Mouse (Mus musculus): ENCODE measurements at regions not wholly inside any gene's neighbourhood (a gene's known extent, or its start where the extent isn't known, plus 50 kb on each side); places are given as distances from the start of the nearest gene placed in this dataset.

DNA sequence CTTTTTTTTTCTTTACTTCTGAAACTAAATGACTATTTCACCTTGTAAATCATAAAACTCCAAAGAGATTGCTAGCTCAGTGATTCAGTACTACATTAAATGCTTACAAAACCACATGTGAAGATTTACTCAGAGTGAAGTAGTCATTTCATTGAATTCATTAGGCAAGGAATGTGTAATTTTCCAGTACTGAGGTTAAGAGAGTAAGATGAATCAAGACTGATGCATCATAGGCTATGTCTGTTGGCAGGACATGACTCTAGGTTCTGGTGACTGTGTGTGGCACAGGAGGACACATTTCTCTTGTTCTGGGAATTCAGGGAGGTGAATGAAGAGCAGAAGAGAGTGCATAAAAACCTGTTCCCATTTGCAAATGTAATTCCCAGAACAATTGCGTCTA, 741.7 kb downstream of the Slitrk6 start:
- DNase-seq = no peak
- intact Hi-C loops (cut with DNase I) = no loop called here

DNA sequence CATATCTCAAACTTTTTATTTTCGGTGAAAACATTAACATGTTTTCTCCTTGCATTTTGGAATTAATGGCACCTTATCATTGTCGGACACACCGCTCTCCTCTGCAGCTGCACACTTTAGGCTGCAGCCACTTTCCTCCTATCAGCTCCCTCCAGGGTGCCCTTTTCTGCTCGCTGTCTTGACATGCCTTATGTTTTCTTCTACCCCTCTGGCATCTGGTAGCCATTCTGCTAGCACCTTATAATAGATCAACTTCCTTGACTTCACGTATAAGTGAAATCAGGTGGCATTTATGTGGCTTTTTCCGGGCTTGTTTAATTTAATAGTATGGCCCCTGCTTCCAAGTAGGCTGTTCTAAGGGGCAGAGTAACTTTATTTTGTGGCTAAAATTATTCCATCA, 747.8 kb downstream of the Slitrk6 start:
- intact Hi-C loops (cut with DNase I) = no loop called here
- DNase-seq = no peak

DNA sequence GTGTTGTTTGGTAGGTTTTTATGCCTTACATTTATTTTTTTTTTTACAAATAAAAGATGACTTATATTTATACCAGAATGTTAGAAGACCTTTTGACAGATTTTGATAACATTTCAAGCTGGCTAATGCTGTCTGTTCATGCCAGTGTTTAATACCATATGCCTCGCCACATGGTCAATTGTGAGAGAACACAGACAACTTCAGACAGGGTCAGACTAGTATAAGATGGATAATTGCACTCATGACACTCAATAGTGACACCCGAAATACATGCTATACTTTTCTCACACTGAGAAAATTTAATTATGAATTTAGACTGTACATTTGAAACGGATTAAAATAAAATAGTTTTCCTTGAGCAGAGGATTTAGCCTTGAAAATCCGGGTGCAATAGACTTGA, 769.9 kb downstream of the Slitrk6 start:
- intact Hi-C loops (cut with DNase I) = no loop called here
- no peak for DNase-seq

DNA sequence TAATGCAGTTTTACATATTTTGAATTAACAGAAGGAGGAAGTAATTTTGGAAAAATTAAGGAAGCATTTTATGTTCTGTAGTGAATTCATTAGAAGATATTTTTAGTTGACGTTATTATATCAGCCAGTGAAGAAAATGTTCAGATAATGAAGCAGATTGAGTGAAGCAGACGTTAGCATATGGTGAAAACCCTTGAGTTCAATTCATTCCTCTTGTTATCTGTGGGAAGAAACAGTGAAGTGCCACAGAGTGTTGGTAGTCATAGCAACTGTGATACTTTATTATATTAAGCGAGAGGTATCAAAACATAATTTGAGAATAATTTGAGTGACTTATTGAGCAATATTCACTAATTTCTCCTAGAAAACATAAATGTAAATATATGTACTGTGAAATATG, 796.9 kb downstream of the Slitrk6 start:
- DNase-seq = no peak
- intact Hi-C loops (cut with DNase I) = no loop called here

DNA sequence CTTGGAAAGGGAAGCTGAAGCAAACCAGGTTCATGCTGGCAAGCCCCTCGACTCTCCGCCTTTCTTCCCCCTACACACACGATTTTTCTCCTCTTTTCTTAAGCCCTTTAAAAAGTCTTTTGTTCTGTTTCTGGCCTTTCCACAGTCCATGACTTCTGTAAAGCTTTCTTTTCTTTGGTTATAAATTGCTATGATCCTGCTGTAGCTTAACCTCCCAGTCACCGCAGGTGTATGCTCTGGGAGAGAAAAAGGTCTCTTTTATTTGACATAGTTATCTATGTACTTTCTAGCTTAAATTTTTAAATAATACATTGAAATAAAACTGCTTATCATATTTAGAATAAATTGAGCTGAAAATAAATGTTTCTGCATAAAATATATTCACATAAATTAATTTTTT, 813.0 kb downstream of the Slitrk6 start:
- intact Hi-C loops (cut with DNase I) = no loop called here
- DNase-seq = no peak

DNA sequence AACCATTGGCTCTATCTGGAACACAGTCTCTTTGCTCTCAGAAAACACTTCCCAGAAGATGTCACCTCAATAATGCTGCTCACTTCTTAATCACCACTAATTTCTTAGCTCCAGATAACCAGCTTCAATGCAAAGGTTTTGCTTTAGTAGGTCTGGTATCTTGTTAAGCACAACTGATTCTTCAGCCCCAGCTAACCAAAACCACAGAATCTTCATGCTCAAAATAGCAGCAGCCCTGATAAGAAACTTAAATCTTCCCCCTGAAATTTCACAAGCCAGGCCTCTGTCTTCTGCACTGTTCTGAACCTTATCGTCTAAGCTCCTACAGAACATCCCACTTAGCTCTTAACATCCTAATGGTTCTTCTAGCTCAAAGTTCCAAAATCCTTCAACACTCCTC, 813.8 kb downstream of the Slitrk6 start:
- DNase-seq = no peak
- intact Hi-C loops (cut with DNase I) = no loop called here

DNA sequence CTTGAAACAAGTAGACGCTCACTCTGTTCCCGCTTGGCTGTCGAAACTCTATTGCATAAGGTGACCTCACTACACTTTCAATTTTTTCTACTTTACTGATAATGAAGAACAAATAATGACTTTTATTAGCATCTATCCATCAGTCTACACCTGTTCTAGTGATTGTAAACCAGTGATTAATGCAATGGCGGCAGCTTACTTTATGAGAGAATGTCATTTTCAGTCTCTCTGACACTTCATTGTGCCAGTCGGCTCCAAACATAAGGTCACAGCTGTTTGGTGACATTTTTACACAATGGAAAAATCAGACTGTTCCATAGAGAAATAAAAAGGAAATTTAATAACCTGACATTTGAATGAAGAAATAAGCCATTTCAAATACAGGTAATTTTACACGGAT, 817.5 kb downstream of the Slitrk6 start:
- no peak for DNase-seq
- intact Hi-C loops (cut with DNase I) = no loop called here

DNA sequence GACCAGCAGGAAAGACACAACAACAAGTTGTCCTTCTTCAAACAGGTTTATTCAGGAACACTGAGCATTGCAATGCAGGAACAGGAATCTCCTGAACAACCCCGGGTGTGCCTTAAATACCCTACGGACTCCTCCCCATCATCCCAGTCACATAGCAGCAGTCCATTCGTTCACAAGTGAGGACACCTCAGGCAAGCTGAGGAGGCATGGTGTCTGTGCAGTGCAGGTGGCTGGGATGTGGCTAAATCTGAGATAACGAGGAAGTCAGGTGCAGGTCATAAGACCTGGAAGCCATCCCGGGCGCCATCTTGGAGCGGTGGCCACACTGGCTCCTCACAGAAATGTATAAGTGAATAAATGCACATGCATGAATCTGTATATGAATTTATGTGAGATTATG, 826.0 kb downstream of the Slitrk6 start:
- DNase-seq = no peak
- intact Hi-C loops (cut with DNase I) = no loop called here

DNA sequence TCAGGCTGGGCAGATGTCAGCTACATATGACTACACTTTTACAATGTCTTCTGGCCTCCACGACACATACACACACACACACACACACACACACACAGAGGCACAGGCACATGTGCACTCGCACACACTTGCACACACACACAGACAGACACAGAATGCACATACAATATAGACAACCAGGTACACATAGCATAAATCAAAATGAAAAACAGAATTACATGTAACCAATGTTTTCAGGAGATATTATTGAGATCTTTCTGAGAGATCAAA, 863.1 kb downstream of the Slitrk6 start:
- intact Hi-C loops (cut with DNase I) = no loop called here
- no peak for DNase-seq

DNA sequence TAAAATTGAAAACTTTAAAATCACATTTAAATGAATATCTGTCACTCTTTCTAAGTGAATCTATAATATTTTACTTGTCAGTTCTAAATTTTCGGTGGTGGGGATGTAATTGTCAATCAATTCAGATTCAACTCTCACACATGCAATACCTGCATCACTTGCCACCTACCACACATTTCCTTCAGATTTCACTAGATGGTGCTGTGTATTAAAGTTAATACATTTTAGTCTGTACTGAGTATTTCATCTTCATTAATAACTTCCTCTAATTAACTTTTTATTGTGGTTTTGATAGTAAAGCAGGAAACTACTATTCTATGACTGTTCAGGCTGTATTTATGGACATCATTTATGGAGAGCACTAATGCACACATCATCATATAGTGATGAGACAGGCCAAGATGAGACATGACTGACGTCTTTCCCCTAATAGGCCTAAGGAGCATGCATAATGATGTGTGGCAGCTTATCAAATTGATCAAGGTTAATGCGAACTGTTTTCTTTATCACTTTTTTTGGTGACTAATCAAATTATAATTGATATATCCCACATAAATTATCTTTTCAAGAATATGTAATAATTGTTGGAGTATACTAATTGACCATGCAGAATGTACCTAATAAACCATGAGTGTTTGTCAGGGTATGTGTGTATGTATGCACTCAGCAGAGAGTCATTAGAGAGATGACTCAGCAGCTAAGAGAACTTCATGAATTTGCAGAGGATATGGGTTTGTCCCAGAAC, 863.6 kb downstream of the Slitrk6 start:
- intact Hi-C loops (cut with DNase I) = no loop called here
- DNase-seq = no peak

DNA sequence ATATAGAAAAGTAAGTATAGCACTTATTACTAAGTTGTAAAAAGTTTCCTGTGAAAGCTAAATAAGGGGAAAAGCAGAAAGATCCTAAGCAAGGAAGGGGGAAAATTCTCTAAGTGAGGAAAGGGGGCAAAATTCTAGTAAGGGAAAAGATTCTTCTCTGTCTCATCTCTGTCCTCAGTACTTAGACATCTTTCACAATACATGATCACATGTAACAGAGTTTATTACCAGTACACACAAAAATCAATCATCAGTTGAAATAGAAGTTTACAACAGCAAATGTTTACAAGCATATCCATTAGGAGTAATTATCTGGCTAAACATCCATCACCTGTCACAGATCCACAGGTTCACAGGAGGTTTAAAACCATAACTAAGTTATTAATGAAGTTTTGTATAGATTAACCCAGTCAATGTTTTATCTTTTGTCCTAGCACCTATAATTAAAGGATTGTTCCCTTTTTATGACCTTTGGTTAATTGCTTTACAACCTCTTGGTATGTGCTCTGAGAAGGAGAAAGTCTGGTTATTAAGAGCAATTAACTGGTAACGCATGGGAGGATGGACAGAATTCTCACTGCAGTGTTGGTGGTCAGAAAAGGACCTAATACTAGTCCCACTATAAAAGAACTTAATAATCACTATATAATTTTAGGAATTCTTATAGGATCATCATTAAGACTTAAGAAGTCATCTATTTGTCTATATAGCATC, 877.8 kb downstream of the Slitrk6 start:
- intact Hi-C loops (cut with DNase I) = no loop called here
- no peak for DNase-seq

DNA sequence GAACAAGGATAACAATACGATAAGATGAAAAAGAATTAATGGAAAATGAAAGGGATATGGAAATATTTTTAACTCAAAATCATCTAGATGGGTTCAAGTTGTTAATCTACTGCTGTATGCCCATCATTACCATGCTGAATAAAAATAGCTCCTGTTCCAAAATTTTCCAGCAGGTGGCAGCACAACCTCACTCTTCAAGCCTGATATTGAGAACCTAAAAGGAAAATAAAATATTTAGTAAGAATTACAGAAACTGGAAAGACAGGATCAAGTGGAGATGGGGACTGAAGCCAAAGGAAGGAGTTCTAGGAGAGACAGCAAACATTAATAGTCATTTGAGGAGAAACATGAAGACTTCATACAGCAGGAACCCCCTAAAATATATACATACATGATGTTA, 880.7 kb downstream of the Slitrk6 start:
- peak in 1 of 2 experiments; percentile 5 for DNase-seq
- intact Hi-C loops (cut with DNase I) = no loop called here

DNA sequence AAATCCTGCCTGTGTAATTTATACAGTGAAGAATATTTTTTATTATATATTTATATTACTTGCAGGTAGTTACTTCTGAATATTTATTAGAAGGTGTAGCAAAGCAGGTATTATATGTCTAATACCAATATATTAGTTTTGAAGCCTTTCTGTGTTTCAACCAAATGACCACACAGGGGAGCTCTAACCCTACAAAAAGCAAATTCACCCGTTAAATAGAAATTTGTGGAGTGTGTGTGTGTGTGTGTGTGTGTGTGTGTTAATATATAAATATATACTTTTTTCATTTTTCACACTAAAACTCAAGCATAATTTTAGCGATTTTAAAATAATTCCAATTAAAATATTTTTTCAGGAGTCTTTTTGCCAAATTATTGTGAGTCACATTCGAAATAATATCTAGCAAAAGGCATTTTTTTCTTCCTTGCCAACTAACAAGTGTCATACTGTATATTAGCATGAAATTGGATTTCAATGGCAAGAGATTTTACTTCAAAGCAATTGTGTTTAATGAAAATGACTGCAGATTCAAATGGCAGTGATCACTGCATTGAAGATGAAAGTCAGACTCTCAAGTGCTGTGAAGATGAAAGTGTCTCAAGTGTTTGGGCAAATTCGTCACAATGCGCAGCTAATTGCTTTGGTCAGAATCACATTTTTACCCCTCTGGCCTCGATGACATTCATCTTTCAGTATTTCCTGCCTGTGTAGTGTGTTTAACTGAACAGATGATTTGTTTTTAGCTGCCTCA, 914.4 kb downstream of the Slitrk6 start:
- DNase-seq = no peak
- intact Hi-C loops (cut with DNase I) = no loop called here

DNA sequence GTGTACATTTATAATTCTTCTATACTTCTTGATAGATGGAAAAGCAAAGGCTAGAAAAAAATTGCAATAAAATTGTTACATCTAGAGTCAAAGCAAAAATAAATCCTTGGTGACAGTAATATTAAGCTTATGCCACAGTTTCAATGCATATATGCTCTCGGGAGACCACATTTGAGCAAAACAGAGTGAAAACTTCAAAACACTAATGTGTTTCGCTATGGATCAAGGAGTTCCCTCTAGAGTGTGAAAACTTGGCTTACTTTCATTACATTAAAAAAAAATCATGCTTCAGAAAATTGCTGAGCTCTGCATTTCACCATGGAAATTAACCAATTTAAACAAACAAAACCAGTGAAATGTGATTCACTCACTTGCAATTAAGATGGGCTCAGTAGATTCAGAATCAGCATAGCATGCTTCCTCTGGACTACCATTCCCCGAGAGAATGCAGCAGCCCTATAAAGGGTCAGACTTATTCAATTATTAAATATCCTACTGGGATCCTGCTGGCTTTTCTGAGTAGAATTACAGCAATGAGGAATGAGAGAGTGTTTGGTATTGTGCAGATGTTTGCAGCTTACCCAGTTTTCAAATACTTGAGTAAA, 888.7 kb upstream of the Slitrk1 start:
- no peak for DNase-seq
- intact Hi-C loops (cut with DNase I) = no loop called here

DNA sequence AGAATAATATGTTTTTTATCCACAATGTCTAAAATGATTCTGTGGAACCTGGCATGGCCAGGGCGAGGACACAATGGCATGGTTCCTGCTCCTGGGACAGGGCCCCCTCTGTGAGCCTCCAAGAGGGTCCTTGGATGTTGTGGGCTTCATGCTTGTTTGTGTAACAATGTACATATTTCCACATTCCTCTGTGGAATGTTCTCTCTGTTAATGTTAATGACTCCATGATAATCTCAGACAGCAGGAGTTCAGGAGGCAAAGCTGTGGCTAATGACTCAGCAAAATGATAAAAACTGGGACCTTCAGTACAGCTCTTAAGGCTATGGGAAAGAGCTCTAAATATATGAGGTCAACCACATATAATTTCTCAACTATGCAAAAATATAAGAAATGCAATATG, 858.3 kb upstream of the Slitrk1 start:
- no peak for DNase-seq
- intact Hi-C loops (cut with DNase I) = no loop called here

DNA sequence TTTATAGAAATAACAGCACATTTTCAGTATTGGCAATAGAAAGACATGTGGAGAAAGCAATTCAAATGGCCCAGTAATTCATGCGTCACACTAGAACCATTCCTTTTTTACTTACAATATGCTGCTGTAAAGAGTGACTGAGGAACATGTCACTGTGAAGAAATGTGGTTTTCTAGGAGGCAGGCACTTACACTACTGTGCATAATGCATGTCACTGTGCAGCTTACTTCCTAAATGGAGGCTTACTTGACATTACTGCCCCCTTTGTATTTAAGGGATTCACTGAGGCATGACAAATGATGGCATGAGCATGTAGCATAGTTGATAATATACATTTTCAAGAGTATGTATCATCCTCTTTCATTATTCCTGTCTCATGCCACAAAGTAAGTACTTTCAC, 846.9 kb upstream of the Slitrk1 start:
- DNase-seq = no peak
- intact Hi-C loops (cut with DNase I) = no loop called here

Small RNAs in the stretch of these regions (microRNA-seq; reads per million reads assigned to microRNA genes)
- gene Gm24369 = 0 reads per million in 2 experiments
